Mouse (Mus musculus): ENCODE measurements at regions not wholly inside any gene's neighbourhood (a gene's known extent, or its start where the extent isn't known, plus 50 kb on each side); places are given as distances from the start of the nearest gene placed in this dataset.

DNA sequence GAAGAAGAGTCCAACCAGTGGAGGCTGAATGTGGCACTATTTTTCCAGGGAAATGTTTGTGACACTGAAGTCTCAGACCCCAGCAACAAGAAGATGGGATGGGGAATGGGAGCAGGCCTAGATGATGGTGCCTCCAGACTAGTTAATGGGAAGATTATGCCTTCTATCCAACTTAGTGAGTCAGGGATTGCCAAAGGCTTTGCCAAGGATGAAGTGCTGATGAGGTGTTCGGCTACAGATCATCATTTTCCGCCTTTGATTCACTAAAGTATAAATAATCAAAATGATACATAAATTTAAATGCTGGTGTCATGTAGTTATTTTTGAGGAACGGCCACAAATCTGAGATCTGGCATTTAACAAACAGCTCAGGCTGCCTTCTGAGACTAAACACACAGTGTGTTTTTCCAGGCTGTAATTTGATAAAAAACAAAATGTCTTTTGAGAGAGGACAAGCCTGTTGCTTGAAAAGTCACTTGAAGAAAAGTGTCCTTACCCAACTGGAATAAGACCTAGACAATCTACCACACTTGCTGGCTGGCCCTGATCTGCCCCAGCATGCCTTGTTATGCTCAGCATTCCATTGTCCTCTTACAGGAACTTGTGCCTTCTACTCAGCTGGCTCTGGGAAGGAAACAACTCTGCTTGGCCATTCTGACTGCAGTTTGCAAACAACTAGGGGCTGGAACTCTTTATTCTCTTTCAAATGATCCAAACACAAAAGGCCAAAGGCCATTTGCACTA lies 132.1 kb upstream of the Tent5a start:
- ChIA-PET POLR2A (no interaction called here), CTCF (no interaction called here)

DNA sequence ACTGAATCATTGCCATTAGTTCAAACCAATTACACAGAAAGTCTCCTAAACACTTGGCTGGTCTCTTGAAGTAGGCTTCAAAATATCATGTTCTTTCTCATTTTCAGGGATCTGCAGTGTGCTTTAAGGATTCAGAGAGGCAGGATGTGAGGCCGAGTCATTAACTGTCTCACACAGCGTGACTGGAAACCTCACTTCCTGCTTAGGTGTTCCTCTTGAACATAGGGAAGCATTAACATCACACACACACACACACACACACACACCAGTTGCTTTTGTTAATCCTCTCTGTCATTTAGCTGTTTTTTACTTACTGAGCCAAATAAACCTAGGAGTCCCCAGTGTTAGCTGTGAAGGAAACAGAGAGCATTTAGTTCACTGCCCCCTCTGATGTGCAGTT lies 131.2 kb upstream of the Tent5a start:
- ChIA-PET POLR2A (no interaction called here), CTCF (interaction anchor here in 1 of 4 experiments (0.5 kb wide), 1 partner anchor 31 kb away, joined by 3 read pairs; no protein-coding TSS in a partner anchor)

DNA sequence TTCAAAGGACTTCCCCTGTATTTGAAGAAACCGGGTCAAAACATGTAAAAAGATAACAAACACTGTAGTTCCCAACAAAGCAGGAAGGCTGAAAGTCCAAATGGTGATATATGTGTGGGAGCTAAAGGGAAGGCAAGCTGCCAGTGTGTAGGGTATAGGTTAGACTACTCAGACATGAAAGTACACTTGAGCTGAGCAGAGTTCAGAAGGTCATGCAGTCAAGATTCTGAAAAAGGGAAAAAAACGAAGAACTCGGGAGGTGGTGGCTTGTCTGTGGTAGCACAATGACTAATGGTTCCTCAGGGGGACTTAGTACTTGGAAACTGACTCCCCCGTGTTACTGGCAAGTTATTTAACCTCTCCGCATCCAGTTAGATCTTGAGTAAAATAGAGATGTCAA lies 130.3 kb upstream of the Tent5a start:
- ChIA-PET CTCF (no interaction called here), POLR2A (no interaction called here)

DNA sequence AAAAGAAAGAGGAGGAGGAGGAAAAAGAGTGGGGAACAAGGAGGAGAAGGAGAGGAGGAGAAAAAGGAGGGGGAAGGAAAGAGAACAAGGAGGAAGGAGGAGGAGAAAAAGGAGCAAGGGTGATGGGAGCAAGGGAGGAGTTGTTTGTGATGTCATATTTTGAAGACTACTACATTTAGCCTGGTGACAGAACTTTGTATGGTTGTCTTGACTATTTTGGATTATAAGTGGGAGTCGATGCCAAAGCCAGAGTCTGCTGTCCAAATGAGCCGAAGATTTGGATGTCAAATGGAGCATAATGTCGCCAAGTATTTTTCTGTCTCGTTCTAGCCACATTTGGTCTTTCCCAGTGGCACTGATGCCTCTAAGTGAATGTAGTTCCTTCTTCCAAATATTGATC lies 128.2 kb upstream of the Tent5a start:
- POLR2A ChIA-PET = no interaction called here
- CTCF ChIA-PET = no interaction called here

DNA sequence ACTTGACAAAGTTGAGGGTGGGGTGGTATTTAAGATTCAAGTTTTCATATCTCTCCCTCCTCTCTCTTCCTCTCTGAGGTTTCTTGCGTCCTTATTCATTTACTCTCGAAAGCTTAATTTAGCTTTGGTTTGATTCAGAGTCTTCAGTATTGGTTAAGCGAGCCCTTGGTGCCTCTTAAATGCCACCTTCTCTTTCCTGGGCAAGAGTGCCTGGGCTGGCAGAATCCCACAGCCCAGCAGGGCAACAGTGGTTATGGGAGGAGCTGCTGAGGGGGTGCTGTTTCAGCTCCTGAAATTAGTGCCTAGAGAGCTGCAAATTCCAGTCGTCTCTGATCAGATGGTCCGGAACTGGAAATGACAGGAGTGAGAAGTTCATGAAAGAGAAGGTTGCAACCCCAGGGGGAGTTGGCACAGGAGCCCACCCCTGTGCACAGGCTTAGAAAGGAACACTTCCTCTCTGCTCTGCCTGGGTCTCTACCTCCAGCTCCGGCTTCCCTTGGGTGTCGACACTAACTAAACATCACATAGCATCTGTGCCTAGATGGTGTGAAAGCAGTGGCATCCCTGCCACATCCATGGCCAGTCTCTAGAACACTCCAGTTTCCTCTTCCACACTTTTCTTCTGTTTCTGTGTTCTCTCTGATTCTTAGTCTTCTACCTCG lies 125.2 kb upstream of the Tent5a start:
- ChIA-PET POLR2A (no interaction called here), CTCF (interaction anchor here in 1 of 4 experiments (0.7 kb wide), 1 partner anchor 320 kb away, joined by 4 read pairs; no protein-coding TSS in a partner anchor)

DNA sequence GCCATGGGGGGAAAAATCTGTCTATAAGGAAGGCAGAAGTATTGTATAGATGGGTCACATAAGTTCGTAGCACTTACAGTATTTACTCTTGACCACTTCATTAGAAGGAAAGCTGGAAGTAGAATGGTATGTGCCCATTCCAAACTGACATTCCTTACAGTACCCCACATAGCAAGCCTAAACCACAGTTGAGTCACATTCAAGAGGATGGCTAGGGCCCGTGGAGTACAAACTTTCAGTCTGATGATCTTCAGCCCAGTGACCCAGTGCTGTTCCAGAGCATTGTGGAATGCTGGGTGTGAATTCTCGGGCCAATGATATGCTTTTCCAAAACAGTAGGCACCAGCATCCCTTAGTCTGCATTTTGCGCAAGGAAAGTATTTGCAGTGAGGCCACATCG lies 124.2 kb upstream of the Tent5a start:
- ChIA-PET POLR2A (no interaction called here), CTCF (no interaction called here)

DNA sequence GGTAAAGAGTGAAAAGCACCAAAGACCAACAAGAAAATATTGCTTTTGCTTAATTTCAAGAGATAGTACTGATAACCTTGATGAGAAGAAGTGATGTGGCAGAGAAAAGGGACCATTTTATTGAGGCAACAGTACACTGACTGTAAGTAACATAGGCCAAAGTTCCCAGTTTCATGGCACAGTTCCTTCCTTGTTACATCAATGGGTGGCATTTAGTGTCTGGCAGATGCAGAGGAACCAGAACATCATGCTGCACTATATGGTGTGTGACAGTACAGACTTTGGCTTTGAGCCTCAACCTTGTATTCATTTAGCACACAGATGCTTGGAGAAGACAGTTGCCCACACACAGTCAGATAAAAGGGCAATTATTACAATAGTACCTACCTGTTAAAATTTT lies 123.7 kb upstream of the Tent5a start:
- POLR2A ChIA-PET = no interaction called here
- CTCF ChIA-PET = no interaction called here

DNA sequence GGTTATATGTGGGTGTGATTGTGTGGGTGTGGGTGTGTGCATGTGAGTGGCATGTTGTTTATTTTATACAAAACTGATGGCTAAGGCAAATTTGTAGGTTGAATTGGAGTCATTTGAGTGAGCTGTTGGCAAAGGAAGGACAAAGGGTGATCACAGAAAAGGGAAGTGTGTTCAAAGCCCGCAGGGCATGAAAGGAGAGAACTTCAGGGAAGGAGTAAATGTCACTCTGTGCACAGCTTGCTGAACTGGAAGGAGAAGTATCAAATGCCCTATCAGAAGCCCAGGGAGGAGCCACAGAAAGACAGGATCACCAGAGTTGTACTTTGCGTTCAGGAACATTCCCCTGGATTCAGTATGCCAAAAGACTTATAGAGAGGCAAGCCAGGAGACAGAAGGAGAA lies 122.3 kb upstream of the Tent5a start:
- CTCF ChIA-PET = no interaction called here
- POLR2A ChIA-PET = no interaction called here

DNA sequence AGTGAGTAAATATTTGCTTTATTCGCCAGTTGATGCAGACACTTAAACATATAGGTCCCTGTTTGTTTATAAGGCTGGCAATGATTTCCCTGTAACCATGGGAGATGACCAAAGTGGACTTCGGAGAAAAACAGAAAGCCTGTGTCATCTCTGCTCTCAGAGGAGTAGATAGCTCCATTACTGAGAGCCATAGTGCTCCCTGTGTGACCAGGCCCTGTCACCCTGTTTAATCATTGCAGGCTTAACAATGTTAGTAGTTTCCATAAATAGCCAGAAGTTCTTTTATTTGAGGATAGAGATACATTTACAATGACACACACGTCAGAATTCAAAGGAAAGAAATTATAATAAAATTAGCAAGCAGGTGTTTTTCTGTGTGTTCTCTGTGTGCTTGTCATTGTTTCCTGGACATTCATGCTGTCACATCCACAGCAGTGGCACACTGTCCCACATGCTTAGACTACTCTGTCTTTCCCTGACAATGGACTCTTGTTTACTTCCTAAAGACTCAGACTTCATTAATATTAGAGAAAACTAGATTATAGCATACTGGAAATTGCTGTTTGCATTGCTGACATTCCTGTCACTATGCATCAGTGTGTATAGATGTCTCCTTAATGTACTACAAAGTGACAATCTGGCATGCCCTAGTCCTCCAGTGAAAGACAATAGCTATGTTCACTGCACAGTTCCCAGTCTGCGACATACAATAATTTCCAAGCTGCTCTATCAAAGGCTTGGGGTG lies 115.8 kb upstream of the Tent5a start:
- POLR2A ChIA-PET = no interaction called here
- CTCF ChIA-PET = no interaction called here

DNA sequence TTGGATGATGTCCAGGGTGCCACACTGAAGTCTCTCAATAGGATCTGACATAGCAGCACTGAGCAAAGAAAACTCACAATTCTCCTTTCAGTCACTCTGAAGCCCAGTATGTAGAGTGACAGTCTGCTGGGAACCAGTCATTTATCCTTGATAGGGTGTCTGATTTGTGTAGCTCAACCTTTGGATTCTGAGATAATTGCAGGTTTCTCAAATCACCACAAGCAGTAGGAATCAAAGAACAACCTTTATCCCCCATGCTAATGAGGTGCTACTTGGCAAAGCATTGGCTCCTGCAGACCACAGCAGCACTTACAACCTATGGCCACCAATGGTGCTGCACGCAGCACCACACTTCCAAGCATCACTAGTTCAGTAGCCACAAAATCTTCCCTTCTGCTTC lies 112.5 kb upstream of the Tent5a start:
- ChIA-PET POLR2A (no interaction called here), CTCF (no interaction called here)

DNA sequence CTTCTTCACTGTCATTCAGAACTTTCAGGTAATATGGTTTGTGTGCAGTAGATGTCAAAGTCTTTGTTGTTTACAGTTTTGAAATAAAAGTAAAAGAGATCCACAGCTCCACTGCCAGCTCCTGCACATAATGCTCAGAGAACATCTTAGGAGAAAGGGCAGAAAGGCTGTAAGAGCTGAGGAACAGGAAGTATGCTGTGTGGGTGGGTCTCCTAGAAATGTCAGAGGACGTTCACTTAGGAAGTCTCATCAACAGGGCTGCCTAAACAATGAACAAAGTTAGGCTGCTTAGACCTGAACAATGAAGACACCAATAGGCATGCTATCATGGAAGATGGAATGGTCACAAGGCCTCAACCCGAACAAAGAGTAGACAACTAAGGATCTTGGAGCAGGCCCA lies 105.1 kb upstream of the Tent5a start:
- CTCF ChIA-PET = no interaction called here
- POLR2A ChIA-PET = interaction anchor here in 1 of 4 experiments (0.6 kb wide), 1 partner anchor 78 kb away, joined by 4 read pairs; no protein-coding TSS in a partner anchor

DNA sequence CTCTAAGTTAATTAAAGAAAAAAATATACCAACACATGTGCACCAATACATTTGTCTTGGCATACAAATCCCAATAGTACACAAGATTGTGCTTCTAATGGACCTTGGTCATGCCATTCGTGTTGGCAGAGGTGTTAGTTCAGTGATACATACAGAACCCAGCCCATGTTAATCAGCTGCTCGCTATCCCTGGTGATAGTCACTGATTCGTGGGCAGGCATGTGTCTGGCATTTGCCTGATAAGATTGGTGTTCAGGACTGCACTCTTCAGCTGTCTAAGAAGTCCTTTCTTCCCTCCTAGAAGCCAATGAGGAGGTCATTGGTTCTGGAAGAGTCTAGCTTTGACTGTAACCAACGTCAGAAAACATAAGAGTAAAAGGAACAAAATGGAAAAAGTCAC lies 99.7 kb upstream of the Tent5a start:
- CTCF ChIA-PET = no interaction called here
- POLR2A ChIA-PET = no interaction called here

DNA sequence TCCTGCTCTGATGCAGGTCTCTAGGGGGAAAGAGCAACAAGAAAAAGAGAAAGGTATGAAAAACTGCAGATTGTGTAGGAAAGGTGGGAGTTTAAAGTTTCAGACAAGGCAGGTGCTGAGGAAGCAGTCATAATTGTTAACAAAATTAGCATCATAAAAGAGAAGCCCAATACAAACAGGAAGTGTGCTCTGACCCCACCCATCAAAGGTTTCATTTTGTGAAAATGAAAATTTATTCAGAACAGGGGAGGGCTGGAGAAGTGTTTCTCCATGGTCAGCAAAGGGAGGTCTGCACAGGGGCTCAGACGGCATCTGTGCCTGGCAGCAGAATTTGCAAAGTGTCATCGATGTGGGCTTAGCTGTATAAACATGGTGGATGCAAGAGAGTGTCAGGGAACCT lies 96.8 kb upstream of the Tent5a start:
- CTCF ChIA-PET = no interaction called here
- POLR2A ChIA-PET = no interaction called here

DNA sequence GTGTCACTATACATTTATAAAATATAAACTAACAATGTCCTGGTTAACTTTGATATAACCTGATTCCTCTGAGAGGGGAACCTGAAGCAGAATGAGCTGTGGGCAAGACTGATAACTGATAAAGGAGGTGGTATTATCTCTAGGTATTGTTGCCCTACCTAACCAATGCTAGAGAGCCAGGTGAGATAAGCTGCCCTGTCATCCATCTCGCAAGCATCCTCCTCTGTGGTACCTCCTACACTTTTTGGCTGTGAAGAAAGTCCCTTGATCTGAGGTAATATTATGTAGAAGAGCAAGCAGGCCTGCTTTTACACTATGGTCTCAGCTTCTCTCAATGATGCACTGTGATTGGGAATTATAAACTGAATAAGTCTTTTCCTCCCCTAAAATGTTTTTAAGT lies 87.2 kb upstream of the Tent5a start:
- ChIA-PET CTCF (no interaction called here), POLR2A (no interaction called here)

DNA sequence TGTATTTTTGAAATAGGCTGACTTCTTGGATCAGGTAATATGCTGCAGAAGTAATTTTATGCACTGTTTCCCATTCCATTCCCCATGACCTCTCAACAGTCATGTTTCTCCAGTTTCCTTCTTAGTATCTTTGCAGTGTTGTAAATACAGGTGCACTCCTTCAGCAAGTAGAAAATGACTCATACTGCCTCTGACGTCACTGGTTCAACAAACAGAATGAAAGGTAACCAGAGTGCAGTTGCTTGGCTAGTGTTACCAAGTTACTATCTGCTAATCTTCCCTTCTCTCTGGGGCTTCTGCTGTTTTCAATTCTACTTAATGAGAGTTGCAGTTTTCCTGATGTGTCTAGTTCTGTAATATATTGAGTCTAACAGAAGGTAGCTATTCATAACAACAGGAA lies 86.7 kb upstream of the Tent5a start:
- ChIA-PET POLR2A (no interaction called here), CTCF (no interaction called here)

DNA sequence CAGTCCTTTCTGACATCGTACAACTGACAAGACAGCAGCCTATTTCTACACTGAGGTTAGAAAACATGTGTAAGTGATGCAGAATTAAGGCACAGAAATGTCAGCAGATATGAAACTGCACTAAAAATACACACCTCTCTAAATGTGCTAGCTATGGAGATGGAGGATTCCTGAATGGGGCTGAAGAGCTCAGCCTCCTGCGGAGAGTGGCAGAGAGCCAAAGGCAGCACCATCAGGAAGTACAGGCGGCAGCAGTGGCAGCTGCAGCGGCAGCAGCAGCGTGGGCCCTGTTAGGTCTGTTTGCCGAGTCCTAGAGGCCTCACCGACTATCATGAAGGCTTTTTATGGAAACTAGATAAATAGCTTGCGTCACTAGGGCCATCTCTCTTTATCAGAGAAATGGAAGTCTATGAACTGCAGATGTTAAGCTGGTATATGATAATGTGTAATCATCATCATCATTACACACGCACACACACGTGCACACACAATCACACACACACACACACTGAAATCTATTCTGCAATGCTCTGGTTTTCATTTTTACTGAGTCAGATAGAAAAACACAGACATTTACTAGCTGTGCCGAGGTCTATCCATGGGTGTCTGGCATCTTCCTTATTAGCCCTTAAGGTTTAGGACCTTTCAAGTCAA lies 83.6 kb upstream of the Tent5a start:
- POLR2A ChIA-PET = interaction anchor here in 1 of 4 experiments (0.5 kb wide), 1 partner anchor 213 kb away, joined by 3 read pairs; no protein-coding TSS in a partner anchor
- CTCF ChIA-PET = no interaction called here

DNA sequence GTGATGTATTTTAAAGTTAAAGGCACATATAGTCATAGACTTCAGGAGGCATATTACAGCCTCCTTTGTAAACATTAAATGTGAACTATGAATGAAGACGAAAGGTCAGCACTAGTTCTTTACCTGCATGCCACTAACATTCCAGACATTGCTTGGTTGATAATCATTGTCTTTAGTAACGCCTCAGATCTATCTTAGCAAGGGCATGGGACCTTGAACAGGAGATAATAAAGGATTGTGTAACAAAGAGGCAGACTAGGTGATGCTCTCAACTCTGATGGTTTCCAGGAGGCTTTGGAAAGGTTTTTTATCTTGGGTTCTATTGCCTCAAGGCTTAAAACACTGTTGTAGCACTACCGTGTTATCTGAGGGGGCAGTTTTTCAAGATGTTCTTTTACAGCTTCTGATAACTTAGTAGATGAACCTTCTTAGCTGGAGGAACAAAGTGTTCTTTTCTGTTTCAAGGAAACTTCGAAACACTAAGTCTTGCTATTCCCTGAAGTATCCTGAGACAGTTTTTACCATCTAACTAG lies 82.9 kb upstream of the Tent5a start:
- ChIA-PET POLR2A (no interaction called here), CTCF (no interaction called here)

DNA sequence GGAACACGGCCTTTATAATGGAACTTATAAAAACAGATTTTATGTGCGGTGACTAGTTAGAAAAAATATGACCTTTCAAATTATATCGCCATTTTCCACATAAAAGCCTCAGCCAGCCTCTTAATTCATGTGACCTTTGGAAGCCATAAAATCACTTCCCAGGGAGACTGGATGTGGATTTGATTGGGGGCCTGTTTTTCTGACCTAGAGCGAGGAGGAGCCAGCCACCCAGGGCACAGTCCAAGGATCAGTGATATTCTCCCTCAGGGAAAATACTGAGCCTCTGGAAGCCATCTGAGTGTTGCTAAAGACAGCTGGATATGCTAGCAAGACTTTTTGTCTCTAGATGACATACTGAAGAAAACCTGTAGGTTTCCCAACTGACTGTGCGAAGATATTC lies 81.3 kb upstream of the Tent5a start:
- ChIA-PET CTCF (interaction anchor here in 1 of 4 experiments (0.6 kb wide), 1 partner anchor 814 kb away, joined by 3 read pairs; no protein-coding TSS in a partner anchor), POLR2A (interaction anchor here in 1 of 4 experiments (1.1 kb wide), 1 partner anchor 18 kb away, joined by 3 read pairs; no protein-coding TSS in a partner anchor)

DNA sequence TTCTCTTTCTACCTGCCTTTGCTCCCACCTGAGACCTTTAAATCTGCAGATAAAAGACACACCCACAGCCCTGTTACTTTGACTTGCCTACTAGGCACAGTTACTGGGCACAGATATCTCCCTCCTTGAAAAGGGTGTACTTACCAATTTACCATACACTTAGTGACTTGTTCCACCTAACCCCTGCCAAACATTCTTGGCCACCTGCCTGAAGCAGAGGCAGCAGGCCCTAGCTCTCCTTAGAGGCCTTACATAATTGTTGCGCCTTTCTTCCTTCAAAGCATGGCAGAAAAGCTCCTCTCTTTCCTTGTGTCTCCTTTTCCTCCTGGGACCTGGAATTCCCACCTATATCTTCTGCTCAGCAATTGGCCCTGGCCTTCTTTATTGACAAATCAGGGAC lies 80.4 kb upstream of the Tent5a start:
- ChIA-PET CTCF (no interaction called here), POLR2A (interaction anchor here in 2 of 4 experiments (0.6 to 1.1 kb wide), 2 partner anchors 18 to 261 kb away, joined by 3 to 4 read pairs; no protein-coding TSS in a partner anchor)

DNA sequence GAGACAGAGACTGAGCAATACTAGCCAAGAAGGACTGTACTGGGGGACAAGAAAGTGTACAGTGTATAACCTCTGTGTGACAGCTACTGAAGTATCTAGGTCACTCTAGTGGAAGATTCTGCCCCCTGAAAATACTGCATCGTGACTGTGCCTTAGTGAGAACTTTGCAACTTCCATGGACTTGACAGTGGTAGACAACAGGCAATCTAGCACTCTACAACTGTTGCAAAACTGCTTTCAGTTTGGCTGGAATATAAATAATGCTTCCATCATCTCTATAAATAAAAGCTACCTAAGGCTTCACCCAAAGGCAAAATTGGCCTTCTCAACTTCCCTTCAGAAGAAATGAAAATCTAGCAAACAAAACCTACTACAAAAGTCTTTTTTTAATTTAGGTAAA lies 74.6 kb upstream of the Tent5a start:
- CTCF ChIA-PET = no interaction called here
- POLR2A ChIA-PET = no interaction called here

Measured in embryonic stem cell, embryonic (primary cell).